Mouse (Mus musculus) adrenal gland, adult 18-20 months (tissue): ENCODE data around the gene Patz1. TPM values are rescaled to one million over a fixed set of nuclear protein-coding genes. Genes with fewer than 3 reads are reported as not detected.

Experiments used
- DNase-seq, 2 experiments: peaks; one replicate each; pipeline ENCODE4 v3.0.0; 2021 to 2022; ENCODE audit warnings: low spot score in 2 of 2
- long read RNA-seq, 2 experiments: library from polyadenylated mRNA; stranded (forward); transcript quantifications; one replicate each; pipeline ENCODE4 v2.0.0; 2021
- total RNA-seq, 2 experiments: library from RNA; stranded (reverse); gene quantifications; 1 replicate in 1 of 2; 2 replicates in 1 of 2; pipeline ENCODE4 v1.2.3; 2021

The Patz1 gene
- 10 to 100 TPM; 16.1 to 24.6 TPM for total RNA-seq
- long read RNA-seq, experiment 1, partial matches to known transcripts = 0 of 11 reads
- long read RNA-seq, experiment 1, other reads (novel, unspliced or antisense) = 1 of 11 reads
- long read RNA-seq, experiment 2, transcript Patz1-203 (3 exons, 2,930 nt) = major isoform, 6 of 15 reads
- long read RNA-seq, experiment 2, partial matches to known transcripts = 2 of 15 reads
- long read RNA-seq, experiment 2, other reads (novel, unspliced or antisense) = 4 of 15 reads

DNA sequence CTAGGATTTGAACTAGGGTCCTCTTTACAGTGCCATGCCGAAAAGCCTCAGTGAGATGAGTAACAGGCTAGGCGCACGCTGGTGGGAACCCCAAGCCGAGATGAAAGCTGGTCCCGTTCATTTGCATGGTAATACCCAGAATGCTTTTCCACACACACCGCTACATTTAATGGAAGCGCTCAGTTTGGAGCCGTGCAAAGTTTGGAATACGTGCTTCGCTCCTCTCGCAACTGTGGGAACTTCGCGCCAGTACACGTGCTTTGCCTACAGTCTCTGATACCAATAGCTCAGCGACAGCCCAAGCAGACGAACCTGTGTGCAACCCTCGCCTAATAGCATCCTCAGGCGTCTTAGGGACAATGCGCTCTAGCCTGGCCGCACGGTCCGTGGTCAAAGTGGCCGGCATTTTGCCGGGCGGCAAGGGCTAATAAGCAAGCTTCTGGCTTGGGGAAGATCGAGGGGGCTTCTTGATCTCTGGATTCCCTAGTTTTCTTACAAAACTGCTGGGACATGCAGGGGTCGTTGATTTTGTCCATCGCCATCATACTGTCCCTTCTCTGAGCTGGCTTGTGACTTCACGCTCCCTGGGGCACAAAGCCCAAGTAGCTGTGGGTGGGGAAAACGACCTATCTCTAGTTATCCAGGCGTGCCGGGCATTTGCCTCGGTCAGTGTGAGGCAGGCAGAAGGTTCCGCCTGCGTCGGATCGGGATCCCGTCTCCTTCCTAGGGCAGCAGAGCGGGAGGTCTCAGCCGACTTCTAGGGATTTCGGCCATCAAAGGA lies at the start of gene Patz1:
Patz1 (plus strand) TSS at position 354 of the 781 bp plus-strand sequence.
- DNase-seq = peak; percentile 43 to 69

DNA sequence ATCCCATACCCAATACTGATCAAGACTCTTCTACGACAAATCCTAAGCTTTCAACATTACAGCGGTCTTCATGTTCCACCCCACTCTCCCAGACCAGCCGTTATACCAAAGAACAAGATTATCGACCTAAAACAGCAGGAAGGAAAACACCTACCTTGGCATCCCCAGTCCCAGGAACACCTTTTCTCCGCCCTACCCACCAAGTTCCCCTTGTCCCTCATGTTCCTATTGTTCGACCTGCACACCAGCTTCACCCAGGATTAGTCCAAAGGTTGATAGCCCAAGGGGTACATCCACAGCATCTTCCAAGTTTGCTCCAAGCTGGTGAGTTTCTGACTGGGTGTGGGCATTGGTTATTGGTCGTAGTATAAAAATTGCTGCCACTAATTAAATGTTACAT lies 46.3 kb upstream of the Patz1 start:
- no peak for DNase-seq

DNA sequence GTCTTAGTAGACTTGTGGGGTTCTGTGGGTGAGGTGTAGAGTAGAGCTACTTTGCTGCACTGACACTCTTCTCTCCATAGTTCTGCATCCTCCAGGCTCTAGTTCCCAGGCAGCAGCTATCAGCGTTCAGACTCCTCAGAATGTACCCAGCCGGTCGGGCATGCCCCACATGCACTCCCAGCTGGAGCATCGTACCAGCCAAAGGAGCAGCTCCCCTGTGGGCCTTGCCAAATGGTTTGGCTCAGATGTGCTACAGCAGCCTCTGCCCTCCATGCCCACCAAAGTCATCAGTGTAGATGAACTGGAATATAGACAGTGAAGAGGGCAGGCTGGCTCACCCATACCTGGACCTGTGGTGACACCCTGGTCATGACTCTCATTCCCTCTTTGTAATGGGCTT lies 44.9 kb upstream of the Patz1 start:
- DNase-seq = no peak

DNA sequence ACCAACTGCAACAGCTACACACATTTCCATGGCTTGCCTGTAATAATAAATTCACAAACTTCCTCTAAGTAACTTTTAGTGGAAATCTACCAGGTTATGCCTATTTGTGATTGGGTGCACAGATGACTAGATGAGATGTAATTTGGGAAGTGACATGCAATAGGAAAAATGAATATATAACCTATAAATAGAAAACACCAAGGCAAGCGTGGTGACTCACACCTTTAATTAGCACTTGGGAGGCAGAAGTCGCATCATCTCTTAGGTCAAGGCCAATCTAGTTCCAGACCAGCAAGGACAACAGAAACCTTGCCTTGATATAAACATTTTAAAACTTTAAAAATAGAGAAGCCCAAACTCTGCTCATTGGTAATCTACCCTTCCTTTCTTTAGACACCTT lies 41.3 kb upstream of the Patz1 start:
- DNase-seq = no peak

DNA sequence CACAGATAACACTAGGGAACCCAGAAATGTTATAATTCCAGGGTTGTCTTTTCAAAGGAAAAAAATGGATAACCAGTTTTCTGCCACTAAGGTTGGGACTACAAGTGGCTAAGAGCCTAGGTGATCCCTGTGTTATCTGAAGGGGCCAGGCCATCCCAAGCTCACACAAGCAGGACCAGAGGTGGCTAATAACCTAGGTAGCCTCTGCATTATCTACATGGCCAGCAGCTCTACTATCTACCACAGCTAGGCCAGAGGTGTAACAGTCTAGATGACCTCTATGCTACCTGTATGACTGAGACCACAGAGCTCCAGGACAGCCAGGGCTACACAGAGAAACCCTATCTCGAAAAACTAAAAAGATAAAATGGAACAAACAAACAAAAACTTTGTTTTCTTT lies 29.1 kb upstream of the Patz1 start:
- no peak for DNase-seq

DNA sequence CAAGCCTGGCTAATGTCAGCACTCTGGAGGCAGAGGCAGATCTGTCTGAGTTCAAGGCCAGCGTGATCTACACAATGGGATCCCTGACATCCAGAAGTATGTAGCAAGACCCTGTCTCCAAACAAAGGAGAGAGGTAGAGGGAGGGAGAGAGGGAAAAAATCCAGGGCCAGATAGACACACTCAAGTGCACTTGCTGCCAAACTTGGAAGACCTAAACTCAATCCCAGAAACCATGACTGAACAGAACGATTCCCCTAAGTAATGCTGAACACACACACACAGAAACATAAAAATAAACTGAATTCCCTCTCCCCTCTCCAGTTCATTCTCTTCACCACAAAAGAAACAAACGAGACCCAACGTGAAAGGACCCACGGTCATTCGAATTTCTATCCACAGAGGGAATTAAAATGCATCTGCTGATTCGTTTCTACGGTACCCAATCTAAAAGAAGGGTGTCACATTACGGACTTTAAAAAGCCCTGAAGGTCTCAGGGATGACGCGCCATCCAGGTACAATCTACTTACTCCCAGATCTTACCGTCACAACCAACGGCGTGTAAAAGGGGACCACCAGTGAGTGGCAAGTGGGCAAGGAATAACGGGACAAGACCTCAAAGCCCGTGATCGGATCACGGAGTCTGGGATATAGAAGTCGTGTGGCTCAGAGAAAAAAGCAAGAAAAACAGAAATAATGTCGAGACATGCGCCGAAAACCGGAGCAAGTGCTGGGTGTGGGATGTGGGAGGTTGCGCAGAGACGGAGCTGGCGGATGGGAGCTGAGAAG lies 23.2 kb upstream of the Patz1 start:
- no peak for DNase-seq

DNA sequence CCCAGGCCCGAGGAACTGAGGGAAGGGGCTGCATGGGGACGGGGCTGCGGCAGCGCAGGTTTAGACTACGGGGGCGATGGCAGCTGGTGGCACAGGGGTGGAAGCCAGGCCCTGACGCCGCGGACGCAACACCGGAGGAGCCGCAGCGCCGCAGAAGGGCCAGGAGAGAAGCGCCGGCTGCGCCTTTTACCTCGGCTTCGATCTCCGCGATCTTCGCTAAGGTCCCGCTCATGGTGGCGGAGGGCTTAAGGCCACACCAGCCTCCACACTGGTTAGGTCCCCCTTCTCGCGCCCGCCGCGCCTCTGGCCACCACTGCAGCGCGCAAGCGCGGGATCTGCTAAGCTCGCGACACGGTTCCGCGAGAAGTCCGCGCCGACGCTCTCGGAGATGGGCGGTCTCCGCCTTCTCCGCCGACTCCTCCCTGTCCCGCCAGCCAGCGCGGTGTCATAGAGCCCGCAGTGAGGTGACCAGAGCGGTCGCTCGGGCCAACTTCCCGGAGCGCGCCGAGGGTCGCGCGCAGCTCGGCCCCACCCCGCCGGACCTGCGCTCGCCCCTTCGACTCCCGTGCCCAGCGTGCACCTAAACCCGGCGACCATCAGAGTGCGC lies 22.5 kb upstream of the Patz1 start, which contains the start of gene Drg1:
Drg1 (minus strand) TSS at position 337 of the 607 bp plus-strand sequence.
- peak; percentile 89 to 91 for DNase-seq

DNA sequence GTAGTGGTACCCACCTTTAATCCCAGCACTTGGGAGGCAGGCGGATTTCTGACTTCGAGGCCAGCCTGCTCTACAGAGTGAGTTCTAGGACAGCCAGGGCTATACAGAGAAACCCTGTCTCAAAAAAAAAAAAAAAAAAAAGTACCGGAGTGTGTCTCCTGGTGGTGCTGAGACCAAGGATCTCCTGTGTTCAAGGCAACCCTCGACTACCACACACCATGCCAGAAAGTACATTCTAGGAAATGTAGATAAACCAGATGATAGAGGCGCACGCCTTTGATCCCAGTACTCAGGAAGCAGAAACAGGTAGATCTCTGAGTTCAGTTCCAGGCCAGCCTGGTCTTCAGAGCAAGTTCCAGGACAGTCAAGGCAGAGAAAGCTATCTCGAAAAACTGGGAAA lies 21.5 kb upstream of the Patz1 start:
- DNase-seq = no peak

DNA sequence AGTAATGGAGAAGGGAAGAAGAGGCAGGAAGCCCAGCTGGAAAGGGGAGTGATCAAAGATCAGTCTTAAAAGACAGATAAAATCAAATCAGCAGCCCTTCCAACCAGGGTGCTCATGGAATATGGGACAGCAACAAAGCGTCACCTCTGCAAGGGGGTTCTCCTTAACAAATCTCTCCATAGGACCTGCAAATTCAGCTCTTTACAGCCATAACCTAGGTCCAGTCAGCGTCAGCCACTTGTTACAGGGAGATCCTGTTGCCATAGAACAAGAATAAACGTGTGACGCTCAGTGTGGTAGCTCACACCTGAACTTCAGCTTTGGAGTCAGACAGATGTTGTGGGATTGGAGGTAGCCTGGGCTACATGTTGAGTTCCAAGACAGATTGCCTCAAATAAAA lies 19.4 kb upstream of the Patz1 start:
- no peak for DNase-seq

DNA sequence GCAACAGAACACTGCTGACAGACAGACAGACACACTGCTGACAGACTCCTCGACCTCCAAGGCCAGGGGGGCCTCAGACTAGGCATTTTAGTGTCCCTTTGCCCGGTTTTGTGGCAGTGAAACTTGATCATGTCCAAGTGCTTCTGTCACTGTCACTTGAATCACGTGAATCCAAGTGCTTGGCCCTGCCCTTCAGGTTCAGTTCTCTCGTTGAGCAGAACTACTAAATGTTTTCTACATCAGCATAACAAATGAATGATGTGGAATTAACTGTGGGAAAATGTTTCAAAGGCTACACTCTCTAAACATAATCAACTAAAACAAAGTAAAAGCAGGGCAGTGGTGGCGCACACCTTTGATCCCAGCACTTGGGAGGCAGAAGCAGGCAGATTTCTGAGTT lies 10.3 kb upstream of the Patz1 start:
- DNase-seq = no peak

DNA sequence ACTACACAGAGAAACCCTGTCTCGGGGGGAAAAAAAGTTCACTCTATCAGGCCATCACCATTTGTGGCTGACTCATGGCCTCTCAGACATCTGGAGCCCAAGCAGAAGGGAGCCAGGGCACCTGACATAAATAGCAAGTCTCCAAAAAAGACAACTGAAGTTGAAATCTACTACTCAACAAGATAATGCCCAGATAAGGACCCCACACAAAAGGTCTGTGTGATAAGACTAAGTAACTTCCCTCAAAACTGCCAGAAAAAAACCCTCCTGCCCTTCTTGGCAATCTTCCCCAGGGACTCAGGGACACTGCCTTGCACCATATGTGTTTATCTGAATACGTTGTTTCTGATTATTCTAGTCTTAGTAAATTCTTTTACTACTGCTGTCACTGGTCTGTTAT lies 8.9 kb upstream of the Patz1 start:
- no peak for DNase-seq

DNA sequence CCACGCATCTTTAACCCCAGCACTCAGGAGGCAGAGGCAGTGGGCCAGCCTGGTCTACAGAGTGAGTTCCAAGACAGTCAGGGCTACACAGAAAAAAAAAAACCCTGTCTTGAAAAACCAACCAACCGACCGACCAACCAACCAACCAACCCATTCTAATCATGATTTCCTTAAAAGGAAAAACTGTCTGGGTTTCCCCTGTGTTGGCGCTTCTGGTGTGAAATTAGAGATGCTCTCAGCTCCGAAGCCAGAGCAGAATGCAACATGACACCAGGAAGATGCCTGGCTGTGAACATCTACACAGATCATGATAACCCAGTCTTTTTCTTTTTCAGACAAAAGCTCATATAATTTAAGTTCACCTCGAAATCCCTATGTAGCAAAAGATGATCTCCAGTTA lies 5.8 kb upstream of the Patz1 start:
- no peak for DNase-seq

DNA sequence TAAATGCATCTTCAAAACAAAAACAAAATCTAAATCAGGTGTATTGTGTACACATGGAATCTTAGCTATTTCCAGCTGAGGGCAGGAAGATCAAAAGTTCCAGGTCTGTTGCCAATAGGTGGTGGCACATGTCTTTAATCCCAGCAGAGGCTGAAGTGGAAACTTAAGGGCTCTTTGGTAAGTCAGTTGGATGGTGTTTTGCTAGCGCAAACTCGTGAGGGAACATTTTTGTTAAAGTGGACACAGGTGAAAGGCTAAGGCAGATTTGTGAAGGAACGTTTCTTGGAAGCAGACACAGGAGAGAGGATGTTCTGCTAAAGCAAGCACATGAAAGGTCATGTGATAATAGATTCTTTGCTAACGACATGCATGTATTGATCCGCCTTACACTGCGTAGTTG lies 5.0 kb upstream of the Patz1 start:
- DNase-seq = no peak

DNA sequence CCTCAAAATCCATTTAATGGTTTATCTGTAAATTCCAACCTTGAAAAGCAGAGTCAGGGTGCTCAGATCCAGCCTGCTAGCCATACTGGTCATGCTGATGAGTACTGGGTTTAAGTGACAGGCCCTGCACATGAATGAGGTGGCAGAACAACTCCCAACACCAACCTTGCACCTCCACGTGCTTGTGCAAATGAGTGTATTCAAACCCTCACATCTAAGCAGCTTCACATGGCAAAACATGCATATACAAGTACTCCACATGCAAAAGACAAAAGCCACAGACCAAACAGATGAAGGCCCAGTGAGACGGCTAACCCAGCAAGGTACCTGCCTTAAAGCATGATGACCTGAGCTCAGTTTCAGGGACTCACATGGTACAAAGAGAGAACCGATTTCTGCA lies 2.7 kb upstream of the Patz1 start:
- DNase-seq = no peak

DNA sequence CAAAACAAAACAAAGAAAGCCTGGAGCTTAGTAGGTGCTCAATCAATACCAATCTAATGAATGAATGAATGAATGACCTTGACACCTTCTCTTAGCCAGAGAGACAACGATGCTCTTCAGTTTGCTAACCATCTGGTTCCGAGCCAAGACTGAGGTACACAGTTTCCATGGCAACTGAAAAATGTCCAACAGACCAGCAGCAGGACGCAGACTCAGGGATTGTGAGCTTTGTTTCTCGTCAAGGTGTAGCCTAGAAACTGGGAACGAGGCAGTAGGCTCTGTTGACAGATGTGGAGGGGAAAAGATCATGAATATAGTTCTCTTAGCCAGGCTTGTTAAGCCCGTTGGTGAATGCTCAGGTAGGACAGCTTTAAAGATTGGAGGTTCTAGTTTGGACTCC lies 1.5 kb upstream of the Patz1 start:
- no peak for DNase-seq

DNA sequence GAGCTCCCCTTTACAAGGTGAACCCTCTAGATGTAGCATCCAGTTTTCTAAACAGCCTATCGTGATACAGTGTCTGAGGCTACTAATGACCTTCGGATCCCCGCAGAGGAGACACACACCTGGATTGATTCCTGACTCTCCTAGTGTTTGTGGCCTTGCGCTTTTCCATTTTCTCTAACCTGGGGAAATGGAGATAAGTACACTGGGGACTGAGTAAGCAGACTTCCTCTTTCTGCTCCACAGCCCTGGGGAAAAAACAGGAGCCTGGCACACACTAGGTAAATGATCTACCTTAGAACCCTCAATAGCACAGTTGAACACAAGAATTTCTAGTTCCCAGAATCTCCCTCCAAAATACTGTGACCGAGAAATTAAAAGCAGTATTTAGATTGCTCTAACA lies 753 bp upstream of the Patz1 start:
- DNase-seq = no peak

DNA sequence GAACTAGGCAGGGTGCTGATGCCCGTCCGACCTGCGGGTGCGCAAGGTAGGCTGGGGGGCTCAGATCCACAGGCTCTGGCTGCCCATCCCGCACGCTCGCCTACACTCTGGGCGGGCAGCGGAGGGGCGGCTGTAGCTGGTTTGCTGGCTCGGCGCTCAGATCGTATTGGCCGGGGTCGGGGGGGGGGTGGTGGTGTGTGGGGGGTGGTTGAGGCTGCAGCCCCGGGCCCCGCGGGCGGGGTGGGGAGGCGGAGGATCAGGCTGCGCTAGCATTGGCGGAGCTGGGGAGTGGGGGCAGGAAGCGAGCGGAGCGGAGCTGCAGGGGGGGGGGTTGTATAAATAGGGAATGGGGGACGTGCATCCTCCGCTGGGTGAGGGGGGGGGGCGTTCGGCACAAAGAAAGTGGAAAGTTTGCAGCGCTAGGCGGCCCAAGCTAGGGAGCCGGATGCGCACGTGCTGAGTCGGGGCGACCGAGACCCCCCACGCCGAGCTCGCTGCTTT lies 678 bp downstream of the Patz1 start:
- DNase-seq = peak; percentile 55 to 58

DNA sequence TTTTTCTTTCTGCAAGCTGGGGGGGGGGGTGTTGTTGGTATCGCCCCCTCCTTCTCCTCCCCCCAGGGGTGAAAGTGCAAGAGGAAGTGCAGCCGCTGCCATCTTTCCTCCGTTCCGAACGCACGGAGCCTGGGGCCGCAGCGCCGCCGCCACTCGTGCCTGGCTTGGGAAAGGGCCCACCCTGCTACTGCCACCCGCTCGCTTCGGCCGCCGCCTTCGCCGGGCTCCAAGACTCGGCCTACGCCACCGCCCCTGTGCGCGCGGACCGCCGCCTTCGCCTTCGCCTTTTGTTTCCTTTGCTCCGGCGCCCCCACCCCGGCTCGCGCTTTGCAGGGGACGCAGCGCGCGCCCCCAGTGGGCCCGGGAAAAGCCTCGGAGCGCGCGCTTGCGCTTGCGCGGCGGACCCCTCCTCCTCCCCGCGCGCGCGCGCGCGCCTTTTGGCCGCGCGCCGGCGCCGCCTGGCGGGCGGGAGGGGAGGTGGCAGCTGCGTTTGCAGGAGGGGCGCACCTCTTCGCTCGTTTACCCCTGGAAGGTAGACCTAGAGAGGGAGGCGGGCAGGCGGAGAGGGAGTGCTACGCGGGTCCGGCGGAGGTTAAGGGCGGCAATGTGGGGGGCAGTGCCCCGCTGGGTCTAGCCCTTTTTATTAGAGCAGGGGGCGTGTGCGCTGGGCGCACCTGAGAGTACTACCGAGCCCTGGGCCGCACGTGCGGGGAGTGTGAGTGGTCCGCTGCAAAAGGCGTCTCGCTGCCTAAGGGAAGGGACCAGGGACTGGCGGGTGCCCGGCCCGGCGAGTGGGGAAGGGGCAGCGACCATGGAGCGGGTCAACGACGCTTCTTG lies 1.3 kb downstream of the Patz1 start:
- DNase-seq = peak; percentile 76 to 82

DNA sequence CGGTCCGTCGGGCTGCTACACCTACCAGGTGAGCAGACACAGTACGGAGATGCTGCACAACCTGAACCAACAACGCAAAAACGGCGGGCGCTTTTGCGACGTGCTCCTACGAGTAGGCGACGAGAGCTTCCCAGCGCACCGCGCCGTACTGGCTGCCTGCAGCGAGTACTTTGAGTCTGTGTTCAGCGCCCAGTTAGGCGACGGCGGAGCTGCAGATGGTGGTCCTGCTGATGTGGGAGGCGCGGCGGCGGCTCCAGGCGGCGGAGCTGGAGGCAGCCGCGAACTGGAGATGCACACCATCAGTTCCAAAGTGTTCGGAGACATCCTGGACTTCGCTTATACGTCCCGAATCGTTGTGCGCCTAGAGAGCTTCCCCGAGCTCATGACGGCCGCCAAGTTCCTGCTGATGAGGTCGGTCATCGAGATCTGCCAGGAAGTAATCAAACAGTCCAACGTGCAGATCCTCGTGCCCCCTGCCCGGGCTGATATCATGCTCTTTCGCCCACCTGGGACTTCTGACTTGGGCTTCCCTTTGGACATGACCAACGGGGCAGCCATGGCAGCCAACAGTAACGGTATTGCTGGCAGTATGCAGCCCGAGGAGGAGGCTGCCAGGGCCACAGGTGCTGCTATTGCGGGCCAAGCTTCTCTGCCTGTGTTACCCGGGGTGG lies 2.1 kb downstream of the Patz1 start:
- peak; percentile 41 to 45 for DNase-seq
